Mouse (Mus musculus): Measurements from ENCODE around the gene Gtf3c2. TPM values are rescaled to one million over a fixed set of nuclear protein-coding genes. Genes with fewer than 3 reads are reported as not detected.

Gene Gtf3c2
- polyA plus RNA-seq, 1 experiment from 2014 or later, result 16.8 TPM

GRCm38 (mm10) chr5:31199893-31200292, 19.9 kb upstream of the Gtf3c2 start:
- Histone ChIP-seq H3K9me3 (ENCODE audit: low read length) (peaks cover 3% of the 10 kb centered on the region; the same call in 1 of the 2 replicates), H3K9ac (replicated peaks) (no peak overlapping the region), H3K4me2 (ENCODE audit: low read depth, low read length) (no peak overlapping the region), H3K36me3 (replicated peaks; ENCODE audit: insufficient read depth, low read length) (peaks cover 78% of the 10 kb centered on the region), H3K27ac (ENCODE audit: low read depth) (no peak overlapping the region), H3K4me1 (ENCODE audit: insufficient read depth) (peaks cover 21% of the 10 kb centered on the region), H3K4me3 (ENCODE audit: low read depth, low read length) (no peak overlapping the region), H3K27me3 (ENCODE audit: insufficient read depth, low read length) (no peaks in the 10 kb centered on the region)
- DNase-seq (peak; percentile 39), ATAC-seq (no peak)
- WGBS (ENCODE audit: insufficient replicate concordance), result 83% methylated on average over 9 of the region's 9 CpGs
- peak; percentile 39 for TF ChIP-seq CTCF (IDR thresholded peaks at IDR 0.05; ENCODE audit: low read depth)
- TF ChIP-seq EP300 (IDR thresholded peaks at IDR 0.05; ENCODE audit: low read depth), result no peak

GRCm38 (mm10) chr5:31199321-31199892, 19.5 kb upstream of the Gtf3c2 start:
- Histone ChIP-seq H3K4me2 (ENCODE audit: low read depth, low read length) (no peak overlapping the region), H3K36me3 (replicated peaks; ENCODE audit: insufficient read depth, low read length) (peaks cover 78% of the 10 kb centered on the region), H3K9me3 (ENCODE audit: low read length) (peaks cover 3% of the 10 kb centered on the region; the same call in 1 of the 2 replicates), H3K27me3 (ENCODE audit: insufficient read depth, low read length) (no peaks in the 10 kb centered on the region), H3K4me1 (ENCODE audit: insufficient read depth) (peaks cover 26% of the 10 kb centered on the region), H3K4me3 (ENCODE audit: low read depth, low read length) (no peak overlapping the region), H3K27ac (ENCODE audit: low read depth) (no peak overlapping the region), H3K9ac (replicated peaks) (no peak overlapping the region)
- TF ChIP-seq EP300 (IDR thresholded peaks at IDR 0.05; ENCODE audit: low read depth), result no peak
- TF ChIP-seq CTCF (IDR thresholded peaks at IDR 0.05; ENCODE audit: low read depth), result no peak
- ATAC-seq (no peak), DNase-seq (no peak)
- WGBS (ENCODE audit: insufficient replicate concordance), result 93% methylated on average over 19 of the region's 19 CpGs

GRCm38 (mm10) chr5:31198616-31199320, 18.8 kb upstream of the Gtf3c2 start:
- H3K27me3 ChIP-seq (ENCODE audit: insufficient read depth, low read length), result no peaks in the 10 kb centered on the region
- no peak overlapping the region for H3K9ac ChIP-seq (replicated peaks)
- TF ChIP-seq CTCF (IDR thresholded peaks at IDR 0.05; ENCODE audit: low read depth) (no peak), EP300 (IDR thresholded peaks at IDR 0.05; ENCODE audit: low read depth) (no peak)
- peaks cover 72% of the 10 kb centered on the region for H3K36me3 ChIP-seq (replicated peaks; ENCODE audit: insufficient read depth, low read length)
- no peak overlapping the region for H3K4me2 ChIP-seq (ENCODE audit: low read depth, low read length)
- DNase-seq (no peak), ATAC-seq (no peak)
- peaks cover 31% of the 10 kb centered on the region for H3K4me1 ChIP-seq (ENCODE audit: insufficient read depth)
- no peak overlapping the region for H3K4me3 ChIP-seq (ENCODE audit: low read depth, low read length)
- no peak overlapping the region for H3K27ac ChIP-seq (ENCODE audit: low read depth)
- peaks cover 3% of the 10 kb centered on the region; the same call in 1 of the 2 replicates for H3K9me3 ChIP-seq (ENCODE audit: low read length)
- WGBS (ENCODE audit: insufficient replicate concordance), result 85% methylated on average over 5 of the region's 5 CpGs

GRCm38 (mm10) chr5:31198170-31198569, 18.2 kb upstream of the Gtf3c2 start:
- DNase-seq (no peak), ATAC-seq (no peak)
- 76% methylated on average over 9 of the region's 9 CpGs for WGBS (ENCODE audit: insufficient replicate concordance)
- no peak overlapping the region for H3K4me2 ChIP-seq (ENCODE audit: low read depth, low read length)
- H3K4me3 ChIP-seq (ENCODE audit: low read depth, low read length), result no peak overlapping the region
- H3K27me3 ChIP-seq (ENCODE audit: insufficient read depth, low read length), result no peaks in the 10 kb centered on the region
- H3K9me3 ChIP-seq (ENCODE audit: low read length), result peaks cover 3% of the 10 kb centered on the region; the same call in 1 of the 2 replicates
- no peak overlapping the region for H3K9ac ChIP-seq (replicated peaks)
- no peak overlapping the region for H3K27ac ChIP-seq (ENCODE audit: low read depth)
- peaks cover 66% of the 10 kb centered on the region for H3K36me3 ChIP-seq (replicated peaks; ENCODE audit: insufficient read depth, low read length)
- no peak for TF ChIP-seq EP300 (IDR thresholded peaks at IDR 0.05; ENCODE audit: low read depth)
- TF ChIP-seq CTCF (IDR thresholded peaks at IDR 0.05; ENCODE audit: low read depth), result no peak
- H3K4me1 ChIP-seq (ENCODE audit: insufficient read depth), result peaks cover 31% of the 10 kb centered on the region

- no peak for TF ChIP-seq CTCF (IDR thresholded peaks at IDR 0.05; ENCODE audit: low read depth)
- TF ChIP-seq EP300 (IDR thresholded peaks at IDR 0.05; ENCODE audit: low read depth), result no peak
- WGBS (ENCODE audit: insufficient replicate concordance), result 90% methylated on average over 12 of the region's 12 CpGs
- Histone ChIP-seq H3K27me3 (ENCODE audit: insufficient read depth, low read length) (no peaks in the 10 kb centered on the region), H3K9me3 (ENCODE audit: low read length) (peaks cover 3% of the 10 kb centered on the region; the same call in 1 of the 2 replicates), H3K4me1 (ENCODE audit: insufficient read depth) (peaks cover 25% of the 10 kb centered on the region), H3K36me3 (replicated peaks; ENCODE audit: insufficient read depth, low read length) (peaks cover 60% of the 10 kb centered on the region), H3K27ac (ENCODE audit: low read depth) (no peak overlapping the region), H3K4me3 (ENCODE audit: low read depth, low read length) (no peak overlapping the region), H3K4me2 (ENCODE audit: low read depth, low read length) (no peak overlapping the region), H3K9ac (replicated peaks) (no peak overlapping the region)
- ATAC-seq, result no peak
- no peak for DNase-seq
Measured at GRCm38 (mm10) chr5:31197072-31197471, 17.1 kb upstream of the Gtf3c2 start.

- Histone ChIP-seq H3K27ac (ENCODE audit: low read depth) (no peak overlapping the region), H3K9me3 (ENCODE audit: low read length) (peaks cover 3% of the 10 kb centered on the region; the same call in 1 of the 2 replicates), H3K4me1 (ENCODE audit: insufficient read depth) (peaks cover 24% of the 10 kb centered on the region), H3K9ac (replicated peaks) (no peak overlapping the region), H3K4me2 (ENCODE audit: low read depth, low read length) (no peak overlapping the region), H3K36me3 (replicated peaks; ENCODE audit: insufficient read depth, low read length) (peaks cover 60% of the 10 kb centered on the region), H3K27me3 (ENCODE audit: insufficient read depth, low read length) (no peaks in the 10 kb centered on the region), H3K4me3 (ENCODE audit: low read depth, low read length) (no peak overlapping the region)
- no peak for TF ChIP-seq EP300 (IDR thresholded peaks at IDR 0.05; ENCODE audit: low read depth)
- TF ChIP-seq CTCF (IDR thresholded peaks at IDR 0.05; ENCODE audit: low read depth), result no peak
- WGBS (ENCODE audit: insufficient replicate concordance), result 91% methylated on average over 10 of the region's 10 CpGs
- DNase-seq (no peak), ATAC-seq (no peak)
Measured at GRCm38 (mm10) chr5:31196207-31196606, 16.3 kb upstream of the Gtf3c2 start.

All from liver, postnatal 0 days (tissue).